Mouse (Mus musculus) hindbrain, embryonic 15.5 days (tissue): ENCODE measurements around the gene Ormdl2. TPM values are rescaled to one million over a fixed set of nuclear protein-coding genes. Genes with fewer than 3 reads are reported as not detected.
"Not testable (repeated sequence)": the region's sequence is repeated elsewhere in the genome, so short reads cannot be mapped to it uniquely, and the experiment has no call there.

Experiments
- ATAC-seq: fragments of 200-750 bp; cut with Nextera tagmentation; 2 replicates; pipeline ENCODE4 v1.8.0; 2017; ENCODE audit warnings: low read depth, moderate number of reproducible peaks, moderate TSS enrichment; ENCODE audit not compliant: low FRiP score
- H3K27ac ChIP-seq: fragments of 300-500 bp; sonication (generic); replicated peaks from 2 replicates; pipeline ENCODE4 v1.5.1; 2015; ENCODE audit warnings: mild to moderate bottlenecking, inconsistent platforms
- H3K27me3 ChIP-seq: fragments of 300-500 bp; sonication (generic); 2 replicates; pipeline ENCODE4 v1.6.1; 2015; ENCODE audit warnings: control low read depth, inconsistent platforms
- H3K36me3 ChIP-seq: fragments of 300-500 bp; sonication (generic); 2 replicates; pipeline ENCODE4 v1.6.1; 2015; ENCODE audit warnings: control low read depth, inconsistent platforms
- H3K4me1 ChIP-seq: fragments of 300-500 bp; sonication (generic); replicated peaks from 2 replicates; pipeline ENCODE4 v1.6.1; 2015; ENCODE audit warnings: control low read depth, inconsistent platforms
- H3K4me2 ChIP-seq: fragments of 300-500 bp; sonication (generic); 2 replicates; pipeline ENCODE4 v1.6.1; 2015; ENCODE audit warnings: moderate library complexity, mild to moderate bottlenecking, inconsistent platforms
- H3K4me3 ChIP-seq: fragments of 300-500 bp; sonication (generic); 2 replicates; pipeline ENCODE4 v1.5.1; 2015; ENCODE audit warnings: mild to moderate bottlenecking, inconsistent platforms
- H3K9ac ChIP-seq: fragments of 300-500 bp; sonication (generic); 2 replicates; pipeline ENCODE4 v1.6.1; 2015; ENCODE audit warnings: inconsistent platforms
- H3K9me3 ChIP-seq: fragments of 300-500 bp; sonication (generic); 2 replicates; pipeline ENCODE4 v1.6.1; 2016; ENCODE audit warnings: control low read depth, inconsistent platforms
- WGBS: fragments of 180-500 bp; shearing (Covaris S2); methylation state at CpG from one replicate; pipeline ENCODE4 v1.1.7; 2015; 5-methylcytosine and 5-hydroxymethylcytosine counted together
- polyA plus RNA-seq: library from polyadenylated mRNA; unstranded; fragments of >200 nt; fragmentation: Nextera tagmentation; extraction: Ambion mirVana; gene quantifications from 2 replicates; pipeline ENCODE4 v1.2.1, GENCODE M21; 2015

Gene Ormdl2
- polyA plus RNA-seq, 1 experiment from 2014 or later = 28.8 TPM

DNA sequence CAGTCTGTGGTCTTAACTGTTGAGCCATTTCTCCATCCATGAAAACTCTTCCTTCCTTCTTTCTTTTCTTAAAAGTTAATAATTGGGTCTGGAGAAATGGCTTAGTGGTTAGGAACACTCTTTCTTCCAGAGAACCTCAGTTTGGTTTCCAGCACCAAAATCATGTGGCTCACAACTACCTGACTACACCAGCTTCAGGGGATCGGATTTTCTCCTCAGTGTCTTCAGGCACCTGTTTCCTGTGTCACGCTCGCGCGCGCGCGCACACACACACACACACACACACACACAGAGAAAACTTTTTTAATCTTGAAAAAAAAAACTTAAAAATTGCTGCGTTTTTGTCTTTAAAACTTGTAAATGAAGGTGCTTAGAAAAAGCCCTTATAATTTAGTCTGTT is 2.4 kb upstream of the Ormdl2 start:
- Histone ChIP-seq H3K4me3 (no peak overlapping the region), H3K36me3 (peaks cover 11% of the 10 kb centered on the region), H3K4me2 (no peak overlapping the region), H3K4me1 (peaks cover 20% of the 10 kb centered on the region), H3K9me3 (no peaks in the 10 kb centered on the region), H3K9ac (no peak overlapping the region), H3K27ac (no peak overlapping the region), H3K27me3 (no peaks in the 10 kb centered on the region)
- ATAC-seq = no peak
- 98% methylated on average over 9 of the region's 9 CpGs for WGBS

- peak overlapping the region; percentile 74 for H3K4me2 ChIP-seq
- peaks cover 17% of the 10 kb centered on the region for H3K36me3 ChIP-seq
- WGBS = 78% methylated on average over 4 of the region's 4 CpGs
- H3K27me3 ChIP-seq, ATAC-seq, H3K9ac ChIP-seq, H3K9me3 ChIP-seq, H3K27ac ChIP-seq: not testable (repeated sequence)
- H3K4me1 ChIP-seq = peaks cover 20% of the 10 kb centered on the region
- peak overlapping the region; percentile 55 for H3K4me3 ChIP-seq
Observed at GRCm38 (mm10) chr10:128823087-128823486, 1.6 kb upstream of the Ormdl2 start.

GRCm38 (mm10) chr10:128822135-128822534 is 690 bp upstream of the Ormdl2 start:
- H3K36me3 ChIP-seq = peaks cover 26% of the 10 kb centered on the region
- peak overlapping the region; percentile 74 for H3K4me2 ChIP-seq
- WGBS = 4% methylated on average over 13 of the region's 13 CpGs
- H3K9me3 ChIP-seq = no peaks in the 10 kb centered on the region
- peak overlapping the region; percentile 55 for H3K4me3 ChIP-seq
- no peaks in the 10 kb centered on the region for H3K27me3 ChIP-seq
- H3K4me1 ChIP-seq = peaks cover 20% of the 10 kb centered on the region
- ATAC-seq = no peak
- peak overlapping the region; percentile 42 for H3K9ac ChIP-seq
- peak overlapping the region; percentile 60 for H3K27ac ChIP-seq

- H3K36me3 ChIP-seq = peaks cover 44% of the 10 kb centered on the region
- 94% methylated on average over 4 of the region's 4 CpGs for WGBS
Observed at GRCm38 (mm10) chr10:128820217-128820616, 1.2 kb downstream of the Ormdl2 start.

DNA sequence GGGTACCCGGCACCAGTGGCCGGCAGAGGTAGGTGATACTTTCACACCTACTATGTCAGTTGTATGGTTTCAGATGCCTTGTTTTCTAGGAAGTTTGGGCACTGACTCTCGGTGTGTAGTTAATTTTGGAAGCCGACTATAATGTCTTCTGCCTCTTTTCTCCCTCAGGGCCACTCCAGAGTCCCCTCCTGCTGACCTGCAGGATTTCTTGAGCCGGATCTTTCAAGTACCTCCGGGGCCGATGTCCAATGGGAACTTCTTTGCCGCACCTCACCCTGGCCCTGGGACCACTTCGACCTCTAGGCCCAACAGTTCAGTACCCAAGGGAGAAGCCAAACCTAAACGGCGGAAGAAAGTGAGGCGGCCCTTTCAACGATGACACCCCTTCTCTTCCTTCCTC is 4.4 kb downstream of the Ormdl2 start, which contains the start of gene Sarnp:
Sarnp (plus strand) TSS at position 301 of the 400 bp plus-strand sequence.
- peaks cover 8% of the 10 kb centered on the region; the same call in 1 of the 2 replicates for H3K4me1 ChIP-seq
- H3K4me2 ChIP-seq = no peak within 1 kb of the TSS
- no peak within 1 kb of the TSS for H3K4me3 ChIP-seq
- peaks cover 58% of the 10 kb centered on the region for H3K36me3 ChIP-seq
- no peaks in the 10 kb centered on the region for H3K9me3 ChIP-seq
- no peak within 1 kb of the TSS for H3K9ac ChIP-seq
- no peaks in the 10 kb centered on the region for H3K27me3 ChIP-seq
- 93% methylated on average over 13 of the region's 13 CpGs for WGBS
- no peak within 1 kb of the TSS for H3K27ac ChIP-seq
- ATAC-seq = no peak

More at GRCm38 (mm10) chr10:128820217-128820616, 1.2 kb downstream of the Ormdl2 start:
- Histone ChIP-seq H3K4me2 (no peak overlapping the region), H3K27me3 (no peaks in the 10 kb centered on the region), H3K27ac (no peak overlapping the region), H3K9ac (no peak overlapping the region), H3K4me1 (peaks cover 20% of the 10 kb centered on the region), H3K9me3 (no peaks in the 10 kb centered on the region), H3K4me3 (no peak overlapping the region)
- no peak for ATAC-seq

GRCm38 (mm10) chr10:128807018-128807417 is 14.4 kb downstream of the Ormdl2 start:
- 89% methylated on average over 8 of the region's 8 CpGs for WGBS
- no peaks in the 10 kb centered on the region for H3K9me3 ChIP-seq
- H3K9ac ChIP-seq = no peak overlapping the region
- peak overlapping the region; percentile 79 for H3K4me2 ChIP-seq
- peak overlapping the region; percentile 54 for H3K4me3 ChIP-seq
- no peak for ATAC-seq
- no peak overlapping the region for H3K27ac ChIP-seq
- no peaks in the 10 kb centered on the region for H3K27me3 ChIP-seq
- no peaks in the 10 kb centered on the region for H3K36me3 ChIP-seq
- H3K4me1 ChIP-seq = peaks cover 64% of the 10 kb centered on the region

GRCm38 (mm10) chr10:128806086-128806485 is 15.4 kb downstream of the Ormdl2 start:
- Histone ChIP-seq H3K36me3 (no peaks in the 10 kb centered on the region), H3K9ac (peak overlapping the region; percentile 61), H3K9me3 (no peaks in the 10 kb centered on the region), H3K4me1 (peaks cover 67% of the 10 kb centered on the region), H3K27ac (peak overlapping the region; percentile 91), H3K4me2 (peak overlapping the region; percentile 79), H3K4me3 (peak overlapping the region; percentile 54), H3K27me3 (no peaks in the 10 kb centered on the region)
- ATAC-seq = no peak
- 51% methylated on average over 6 of the region's 6 CpGs for WGBS

DNA sequence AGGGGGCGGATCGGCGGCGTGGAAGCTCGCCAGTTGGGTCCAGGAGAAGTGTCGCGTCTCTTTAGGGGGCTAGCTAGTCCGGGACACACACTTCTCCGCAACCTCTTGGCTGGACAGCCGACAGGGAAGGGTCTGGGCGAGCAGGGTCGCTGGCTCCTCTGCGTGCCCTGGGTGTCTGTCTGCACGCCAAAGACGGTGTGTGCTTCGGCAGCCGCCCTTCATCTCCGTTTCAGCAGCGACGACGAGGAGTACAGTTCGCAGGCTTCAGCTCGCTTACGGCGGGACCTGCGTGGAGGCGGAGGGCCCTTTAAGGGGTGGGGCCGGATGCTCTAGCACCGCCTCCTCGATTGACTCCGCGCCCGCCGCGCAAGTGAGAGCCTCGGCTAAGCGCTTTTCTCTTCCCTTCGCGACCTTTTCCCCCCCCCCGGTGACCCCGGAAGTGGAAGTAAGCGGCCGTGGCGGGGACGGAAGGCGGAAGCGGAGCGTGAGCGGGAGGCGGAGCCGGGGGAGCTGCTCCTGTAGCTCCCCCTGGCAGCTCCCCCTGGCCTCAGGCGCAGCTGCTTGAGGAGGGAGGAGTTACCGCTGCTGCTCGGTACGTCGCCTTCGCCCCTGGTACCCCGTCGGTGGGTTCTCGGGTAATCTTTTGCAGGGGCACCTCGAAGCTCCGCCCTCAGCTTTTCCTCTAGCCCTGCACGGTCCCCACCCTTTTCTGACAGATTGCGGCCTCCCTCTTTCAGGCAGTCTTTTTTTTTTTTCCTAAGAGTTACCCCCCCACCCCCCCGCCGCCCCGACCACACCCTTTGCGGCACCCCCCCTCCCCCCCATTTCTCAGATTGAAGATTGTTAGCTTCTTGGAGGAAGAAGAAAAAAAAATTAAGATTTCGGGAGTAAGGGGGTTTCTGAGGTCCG is 16.1 kb downstream of the Ormdl2 start:
- Histone ChIP-seq H3K9ac (peak overlapping the region; percentile 73), H3K4me2 (peak overlapping the region; percentile 79), H3K27ac (peak overlapping the region; percentile 91), H3K9me3 (no peaks in the 10 kb centered on the region), H3K27me3 (no peaks in the 10 kb centered on the region), H3K36me3 (no peaks in the 10 kb centered on the region), H3K4me3 (peak overlapping the region; percentile 54), H3K4me1 (peaks cover 66% of the 10 kb centered on the region)
- ATAC-seq = peak; percentile 94
- WGBS = 1% methylated on average over 67 of the region's 70 CpGs

- WGBS = under 1% methylated on average over 27 of the region's 28 CpGs
- Histone ChIP-seq H3K4me3 (peak within 1 kb of the TSS; percentile 54), H3K9ac (peak within 1 kb of the TSS; percentile 73), H3K9me3 (no peaks in the 10 kb centered on the region), H3K36me3 (no peaks in the 10 kb centered on the region), H3K27me3 (no peaks in the 10 kb centered on the region), H3K4me2 (peak within 1 kb of the TSS; percentile 79), H3K4me1 (peaks cover 57% of the 10 kb centered on the region), H3K27ac (peak within 1 kb of the TSS; percentile 91)
- peak; percentile 67 for ATAC-seq
Observed at GRCm38 (mm10) chr10:128804271-128805091, 17.0 kb downstream of the Ormdl2 start, which contains the start of gene Tmem198b. Gene Tmem198b (minus strand): TSS chr10:128804370.

DNA sequence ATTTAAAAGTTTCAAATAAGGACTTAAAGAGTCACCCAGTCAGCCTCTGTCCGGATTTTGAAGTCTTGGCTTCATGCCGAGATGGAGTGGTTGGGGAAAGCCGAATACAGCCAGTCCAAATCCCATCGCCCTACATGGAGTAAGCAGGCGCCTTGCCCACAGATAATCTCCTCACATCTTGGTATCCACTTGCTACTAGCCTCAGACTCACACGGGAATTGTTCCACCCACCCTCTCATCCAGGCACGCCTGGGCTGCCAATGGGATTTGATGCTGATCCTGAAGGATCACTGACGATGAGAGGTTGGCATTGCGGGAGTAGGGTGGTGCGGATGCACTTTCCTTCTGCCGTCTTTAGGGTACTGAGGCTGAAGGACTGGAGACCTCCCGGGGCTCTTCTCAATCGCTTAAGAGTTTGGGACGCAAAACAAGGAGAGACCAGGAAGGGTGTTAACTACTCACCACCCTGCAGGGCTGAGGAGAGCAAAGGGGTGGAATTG is 17.6 kb downstream of the Ormdl2 start, which contains the start of gene Dnajc14:
Dnajc14 (plus strand) TSS at position 292 of the 500 bp plus-strand sequence.
- under 1% methylated on average over 14 of the region's 14 CpGs for WGBS
- peak; percentile 9 for ATAC-seq
- Histone ChIP-seq H3K9ac (peak within 1 kb of the TSS; percentile 73), H3K9me3 (no peaks in the 10 kb centered on the region), H3K4me2 (peak within 1 kb of the TSS; percentile 79), H3K27me3 (no peaks in the 10 kb centered on the region), H3K27ac (peak within 1 kb of the TSS; percentile 91), H3K4me3 (peak within 1 kb of the TSS; percentile 54), H3K36me3 (no peaks in the 10 kb centered on the region), H3K4me1 (peaks cover 50% of the 10 kb centered on the region)

DNA sequence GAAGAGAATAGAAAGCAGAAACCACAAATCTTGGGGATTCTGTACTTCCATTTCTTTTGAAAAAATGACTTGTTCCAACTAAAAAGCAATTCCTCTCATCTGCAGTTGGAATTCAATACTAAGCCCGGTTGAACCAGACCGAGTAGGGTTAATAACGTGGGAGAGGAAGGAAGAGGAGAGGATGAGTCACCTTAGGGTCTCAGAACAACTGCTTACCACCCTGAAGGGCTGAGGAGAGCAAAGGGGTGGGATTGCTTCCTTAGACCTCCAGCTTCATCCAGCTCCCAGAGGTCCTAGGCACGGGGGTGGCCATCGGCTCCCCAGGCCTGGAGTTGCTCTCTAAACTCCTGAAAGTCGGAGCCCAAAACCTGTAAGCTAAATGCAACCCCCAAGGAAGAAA is 18.1 kb downstream of the Ormdl2 start:
- no peak for ATAC-seq
- WGBS = 22% methylated on average over 6 of the region's 6 CpGs
- peak overlapping the region; percentile 91 for H3K27ac ChIP-seq
- peak overlapping the region; percentile 54 for H3K4me3 ChIP-seq
- no peaks in the 10 kb centered on the region for H3K27me3 ChIP-seq
- H3K4me1 ChIP-seq = peaks cover 46% of the 10 kb centered on the region
- no peaks in the 10 kb centered on the region for H3K9me3 ChIP-seq
- peak overlapping the region; percentile 79 for H3K4me2 ChIP-seq
- 0 out of 2 replicates have a peak, but pooled peaks cover 4% of the 10 kb centered on the region for H3K36me3 ChIP-seq
- peak overlapping the region; percentile 73 for H3K9ac ChIP-seq
